Mouse (Mus musculus): ENCODE data around the gene Zfp462. TPM values are rescaled to one million over a fixed set of nuclear protein-coding genes. Genes with fewer than 3 reads are reported as not detected.

Gene Zfp462
- 18.3 TPM for polyA plus RNA-seq (2014; fragmentation: Illumina TruSeq; extraction: RNeasy Lipid Tissue Mini Kit (QIAGEN cat#74804); ENCODE audit: low read depth, low replicate concordance)

DNA sequence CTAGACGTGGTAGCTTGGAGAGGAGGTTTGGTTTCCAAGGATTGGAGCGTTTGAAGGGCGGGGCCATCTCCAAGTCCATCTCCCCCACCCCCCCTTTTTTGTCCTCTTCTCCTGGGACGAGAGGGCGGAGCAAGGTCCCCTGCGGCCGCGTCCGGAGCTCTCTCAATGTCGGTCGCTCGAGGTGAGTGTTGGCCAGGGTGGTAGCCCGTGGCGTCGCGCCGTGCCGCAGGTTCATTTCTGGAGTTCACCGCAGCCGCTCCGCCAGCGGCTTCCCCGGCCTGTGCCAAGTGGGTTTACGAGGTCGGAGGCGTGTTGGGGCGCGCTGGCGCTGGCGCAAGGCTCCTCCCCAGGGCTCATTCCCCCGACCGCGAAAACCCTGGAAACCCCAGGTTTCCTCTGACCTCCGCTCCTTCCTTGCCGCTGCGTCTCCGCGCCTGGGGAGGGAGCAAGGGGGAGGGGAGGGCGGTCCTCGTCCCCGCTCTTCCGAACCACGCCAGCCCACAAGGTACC, at the start of gene Zfp462:
Zfp462 (plus strand) TSS at position 128 of the 510 bp plus-strand sequence.

